Mouse (Mus musculus) kidney, postnatal 0 days (tissue): Measurements from ENCODE around the gene Vwa8. TPM values are rescaled to one million over a fixed set of nuclear protein-coding genes. Genes with fewer than 3 reads are reported as not detected.

ENCODE experiments used
- ATAC-seq: fragments of 200-750 bp; cut with Nextera tagmentation; replicated peaks from 2 replicates; pipeline ENCODE4 v1.8.0; 2017; ENCODE audit warnings: low read depth, moderate number of reproducible peaks, moderate TSS enrichment, moderate library complexity; ENCODE audit not compliant: low FRiP score
- DNase-seq: peaks from one replicate; pipeline ENCODE4 v3.0.0-alpha.2; 2016; ENCODE audit warnings: low spot score
- H3K27ac ChIP-seq: fragments of 300-500 bp; sonication (generic); 2 replicates; pipeline ENCODE4 v1.5.1; 2014; ENCODE audit warnings: mild to moderate bottlenecking
- H3K27me3 ChIP-seq: fragments of 300-500 bp; sonication (generic); 2 replicates; pipeline ENCODE4 v1.6.1; 2014; ENCODE audit warnings: low read length, mixed read lengths; ENCODE audit not compliant: insufficient read depth
- H3K36me3 ChIP-seq: fragments of 300-500 bp; sonication (generic); 2 replicates; pipeline ENCODE4 v1.6.1; 2014; ENCODE audit warnings: low read length, mixed read lengths; ENCODE audit not compliant: insufficient read depth
- H3K4me1 ChIP-seq: fragments of 300-500 bp; sonication (generic); replicated peaks from 2 replicates; pipeline ENCODE4 v1.6.1; 2014; ENCODE audit warnings: antibody characterized with exemption, low read length, mixed read lengths; ENCODE audit not compliant: insufficient read depth
- H3K4me2 ChIP-seq: fragments of 300-500 bp; sonication (generic); 2 replicates; pipeline ENCODE4 v1.6.1; 2014; ENCODE audit warnings: mild to moderate bottlenecking, low read length, moderate library complexity, mixed read lengths
- H3K4me3 ChIP-seq: fragments of 300-500 bp; sonication (generic); replicated peaks from 2 replicates; pipeline ENCODE4 v1.5.1; 2014; ENCODE audit warnings: low read depth, low read length
- H3K9ac ChIP-seq: fragments of 300-500 bp; sonication (generic); 2 replicates; pipeline ENCODE4 v1.6.1; 2014; ENCODE audit warnings: low read depth, low read length
- H3K9me3 ChIP-seq: fragments of 300-500 bp; sonication (generic); replicated peaks from 2 replicates; pipeline ENCODE4 v1.6.1; 2016; ENCODE audit warnings: low read length, inconsistent platforms, mixed read lengths
- CTCF ChIP-seq: IDR thresholded peaks from 2 replicates; pipeline ENCODE4 v1.5.1; 2016; ENCODE audit warnings: antibody characterized with exemption, low read depth, mild to moderate bottlenecking, moderate library complexity
- WGBS: fragments of 180-500 bp; shearing (Covaris S2); extraction: QIAGEN DNeasy Blood & Tissue Kit; methylation state at CpG from one replicate; pipeline ENCODE4 v1.1.7; 2014; 5-methylcytosine and 5-hydroxymethylcytosine counted together
- polyA plus RNA-seq: library from polyadenylated mRNA; unstranded; fragments of >200 nt; fragmentation: Nextera tagmentation; extraction: Ambion mirVana; gene quantifications from 2 replicates; pipeline ENCODE4 v1.2.1, GENCODE M21; 2015

Gene Vwa8
- polyA plus RNA-seq, 1 experiment from 2014 or later: 18.2 TPM

DNA sequence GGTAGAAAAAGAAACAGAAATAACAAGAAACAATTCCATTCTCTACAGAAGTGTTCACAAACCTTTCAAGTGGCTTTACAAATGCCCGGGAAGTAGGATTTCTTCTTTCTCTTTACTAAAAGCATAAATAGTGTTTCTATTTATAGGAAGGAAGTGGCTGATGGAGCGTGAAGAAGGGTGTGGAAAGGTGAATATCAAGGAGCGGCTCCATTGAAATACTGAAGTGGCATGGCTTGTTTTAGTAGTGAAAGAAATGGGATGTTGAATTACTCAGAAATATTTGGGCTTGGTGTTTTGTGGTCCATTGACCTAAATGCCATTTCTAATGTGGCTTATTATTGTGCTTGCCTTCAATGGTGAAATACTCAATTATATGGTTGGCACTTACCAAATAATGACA, 30.4 kb upstream of the Vwa8 start:
- Histone ChIP-seq H3K9me3 (no peaks in the 10 kb centered on the region), H3K4me2 (no peak overlapping the region), H3K27ac (no peak overlapping the region), H3K4me1 (no peaks in the 10 kb centered on the region), H3K9ac (no peak overlapping the region), H3K4me3 (no peak overlapping the region), H3K36me3 (no peaks in the 10 kb centered on the region), H3K27me3 (no peaks in the 10 kb centered on the region)
- no peak for TF ChIP-seq CTCF
- ATAC-seq (no peak), DNase-seq (no peak)
- 49% methylated on average over 3 of the region's 3 CpGs for WGBS

DNA sequence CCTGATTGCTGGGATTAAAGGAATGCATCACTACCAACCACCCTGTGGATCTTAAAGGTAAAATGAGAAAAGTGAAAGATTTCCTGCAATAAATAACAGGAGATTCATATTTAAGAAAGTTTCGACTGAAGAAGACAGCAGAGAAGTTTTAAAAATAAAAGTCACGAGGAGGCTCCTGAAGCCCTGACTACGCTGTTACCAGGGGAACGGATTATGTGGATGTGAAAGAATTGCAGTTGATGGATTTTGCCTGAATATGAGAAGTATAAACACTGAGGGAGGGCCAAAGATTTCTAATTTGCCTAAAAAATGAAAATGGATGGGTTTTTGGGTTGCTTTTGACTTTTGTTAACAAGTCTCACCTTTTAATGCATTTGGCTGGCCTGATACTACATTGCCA, 24.8 kb upstream of the Vwa8 start:
- DNase-seq (no peak), ATAC-seq (no peak)
- no peak overlapping the region for H3K27ac ChIP-seq
- no peak for TF ChIP-seq CTCF
- no peaks in the 10 kb centered on the region for H3K36me3 ChIP-seq
- no peaks in the 10 kb centered on the region for H3K27me3 ChIP-seq
- no peaks in the 10 kb centered on the region for H3K4me1 ChIP-seq
- no peak overlapping the region for H3K4me2 ChIP-seq
- no peak overlapping the region for H3K9ac ChIP-seq
- 87% methylated on average over 4 of the region's 4 CpGs for WGBS
- H3K4me3 ChIP-seq: no peak overlapping the region
- no peaks in the 10 kb centered on the region for H3K9me3 ChIP-seq

DNA sequence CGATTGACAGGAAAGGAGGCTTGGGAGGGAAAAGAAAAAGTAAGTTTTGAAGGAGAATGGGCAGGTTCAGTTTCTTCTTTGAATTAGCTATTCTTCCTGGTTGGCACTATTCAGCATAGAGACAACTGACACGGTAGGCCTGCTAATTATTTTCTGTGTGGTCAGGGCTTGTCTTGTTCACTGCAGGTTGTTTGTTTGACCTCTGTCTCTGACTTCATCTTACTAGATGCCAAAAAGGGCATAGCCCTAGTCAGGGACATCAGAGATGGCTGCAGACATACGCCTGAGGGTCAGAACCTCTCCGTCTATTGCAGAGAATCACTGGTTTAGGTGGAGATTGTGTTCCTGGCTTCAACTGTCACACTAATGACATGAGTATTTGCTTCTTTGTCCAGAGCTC, 24.3 kb upstream of the Vwa8 start:
- H3K36me3 ChIP-seq: no peaks in the 10 kb centered on the region
- ATAC-seq (no peak), DNase-seq (no peak)
- TF ChIP-seq CTCF: no peak
- no peaks in the 10 kb centered on the region for H3K4me1 ChIP-seq
- H3K9ac ChIP-seq: no peak overlapping the region
- H3K27ac ChIP-seq: no peak overlapping the region
- no peaks in the 10 kb centered on the region for H3K27me3 ChIP-seq
- 65% methylated on average over 4 of the region's 4 CpGs for WGBS
- no peak overlapping the region for H3K4me3 ChIP-seq
- no peaks in the 10 kb centered on the region for H3K9me3 ChIP-seq
- no peak overlapping the region for H3K4me2 ChIP-seq

DNA sequence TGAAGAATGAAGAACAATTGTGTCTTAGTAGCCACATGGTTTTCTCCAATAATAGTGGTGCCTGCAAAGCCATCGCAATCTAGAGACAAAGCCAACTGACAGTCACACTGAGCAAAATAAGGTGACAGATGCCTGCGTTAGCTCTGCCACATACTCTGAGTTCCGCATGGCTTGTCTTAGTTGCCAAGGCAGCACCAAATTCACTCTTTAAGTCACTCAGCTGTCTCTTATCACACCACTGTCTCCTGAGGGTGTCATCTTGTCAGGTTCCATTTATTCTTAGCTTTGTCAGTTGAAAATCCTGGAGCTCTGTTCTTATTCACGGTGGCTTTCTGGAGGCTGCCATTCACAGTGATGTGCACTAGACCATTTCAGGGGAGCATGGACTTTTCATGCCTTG, 17.7 kb upstream of the Vwa8 start:
- Histone ChIP-seq H3K9ac (no peak overlapping the region), H3K4me3 (no peak overlapping the region), H3K27ac (no peak overlapping the region), H3K4me2 (no peak overlapping the region), H3K27me3 (no peaks in the 10 kb centered on the region), H3K4me1 (no peaks in the 10 kb centered on the region), H3K36me3 (no peaks in the 10 kb centered on the region), H3K9me3 (no peaks in the 10 kb centered on the region)
- WGBS: 94% methylated on average over 4 of the region's 4 CpGs
- ATAC-seq (no peak), DNase-seq (no peak)
- TF ChIP-seq CTCF: no peak

DNA sequence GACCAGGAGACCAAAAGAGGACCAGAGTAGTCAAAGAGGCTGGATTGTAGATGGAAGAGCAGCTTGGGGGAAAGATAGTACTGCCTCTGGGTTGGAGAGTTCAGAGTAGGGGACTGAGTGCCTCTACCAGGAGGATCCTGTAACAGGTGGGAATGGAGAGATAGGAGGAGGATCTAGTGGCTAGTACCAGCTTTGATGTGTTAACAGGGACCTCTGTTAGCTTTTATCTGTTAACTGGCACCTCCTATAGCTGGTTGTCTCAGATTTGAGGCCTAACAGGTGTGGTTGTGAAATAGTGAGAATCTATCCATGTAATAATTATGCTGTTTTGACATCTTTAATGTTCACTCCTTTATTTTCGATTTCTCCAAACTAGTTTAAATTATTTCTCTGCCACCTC, 904 bp upstream of the Vwa8 start:
- TF ChIP-seq CTCF: no peak
- H3K4me1 ChIP-seq: peaks cover 11% of the 10 kb centered on the region; the same call in 1 of the 2 replicates
- H3K4me3 ChIP-seq: no peak overlapping the region
- DNase-seq: no peak
- peak overlapping the region; percentile 98 for H3K27ac ChIP-seq
- no peak for ATAC-seq
- peak overlapping the region; percentile 94; the same call in 1 of the 2 replicates for H3K4me2 ChIP-seq
- H3K9me3 ChIP-seq: no peaks in the 10 kb centered on the region
- no peak overlapping the region; the same call in 1 of the 2 replicates for H3K9ac ChIP-seq
- WGBS: 66% methylated on average over 1 of the region's 1 CpGs
- H3K27me3 ChIP-seq: no peaks in the 10 kb centered on the region
- no peaks in the 10 kb centered on the region for H3K36me3 ChIP-seq

DNA sequence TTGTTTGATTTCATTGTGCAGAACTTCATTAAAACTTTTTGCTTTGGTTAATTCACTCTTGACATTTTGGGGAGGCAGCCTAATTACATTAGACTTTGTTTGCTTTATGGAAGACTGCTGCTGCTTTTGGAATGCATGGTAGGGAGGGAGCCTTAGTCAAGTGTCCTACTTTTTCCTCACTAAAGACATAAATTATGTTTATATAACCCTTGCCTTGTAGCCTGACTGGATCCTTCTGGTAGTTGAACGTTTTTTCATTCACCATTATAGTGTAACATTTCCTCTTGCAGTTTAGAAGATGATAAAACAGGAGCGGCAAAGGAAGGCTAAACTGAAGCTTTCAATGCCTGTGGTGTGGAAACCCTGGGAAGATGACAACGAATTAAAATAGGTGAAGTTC, 375 bp upstream of the Vwa8 start:
- H3K9me3 ChIP-seq: no peaks in the 10 kb centered on the region
- TF ChIP-seq CTCF: no peak
- peak overlapping the region; percentile 94 for H3K4me2 ChIP-seq
- under 1% methylated on average over 3 of the region's 3 CpGs for WGBS
- H3K9ac ChIP-seq: peak overlapping the region; percentile 90
- ATAC-seq: peak; percentile 27; the same call in 1 of the 2 replicates
- H3K27ac ChIP-seq: peak overlapping the region; percentile 98
- peaks cover 11% of the 10 kb centered on the region; the same call in 1 of the 2 replicates for H3K4me1 ChIP-seq
- no peaks in the 10 kb centered on the region for H3K36me3 ChIP-seq
- peak; percentile 96 for DNase-seq
- H3K27me3 ChIP-seq: no peaks in the 10 kb centered on the region
- peak overlapping the region; percentile 82 for H3K4me3 ChIP-seq
